Mouse (Mus musculus): ENCODE results near the gene Slc46a3. TPM values are rescaled to one million over a fixed set of nuclear protein-coding genes. Genes with fewer than 3 reads are reported as not detected.
A peak's percentile ranks its signal among the peaks of the same experiment; 100 is the strongest.

Slc46a3 gene
- polyA plus RNA-seq, 1 experiment from 2014 or later = 7.3 TPM

DNA sequence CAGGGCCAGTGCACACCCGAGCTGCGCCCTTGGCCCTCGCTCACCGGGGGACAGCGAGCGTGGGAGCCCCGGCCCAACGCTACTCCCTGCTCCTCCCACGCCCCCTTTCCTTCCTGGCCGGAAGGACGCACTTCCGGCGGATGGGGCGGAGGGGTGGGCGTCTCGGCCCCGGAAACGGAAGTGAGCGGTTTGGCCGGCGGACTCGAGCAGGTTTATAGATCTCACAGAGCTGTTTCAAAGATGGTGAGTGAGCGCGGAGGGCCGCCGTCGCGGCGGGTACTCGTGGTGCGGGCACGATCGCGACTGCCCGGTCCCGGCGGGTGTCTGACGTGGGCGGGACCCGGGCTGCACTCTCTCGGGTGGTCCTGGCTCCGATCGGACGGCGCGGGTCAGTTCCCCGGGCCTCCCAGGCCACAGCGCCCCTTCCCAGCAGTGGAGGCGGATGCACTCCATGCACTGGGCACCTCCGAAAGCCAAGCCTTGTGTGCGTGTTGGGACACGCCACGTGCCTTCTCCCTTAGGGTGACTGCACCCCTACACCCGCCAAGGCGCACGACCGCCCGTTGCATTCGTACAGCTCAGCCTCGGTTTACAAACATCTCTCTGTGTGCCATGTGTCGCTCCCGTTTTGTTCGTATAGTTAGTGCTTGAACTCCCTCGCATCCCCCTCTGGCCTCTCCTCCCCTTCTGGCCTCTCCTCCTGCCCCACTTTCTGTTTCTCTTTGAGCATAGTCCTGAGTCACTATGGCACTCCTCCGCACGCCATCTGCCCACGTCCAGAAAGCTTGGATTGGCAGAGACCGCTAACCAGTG is 34.0 kb downstream of the Slc46a3 start, which contains the start of gene Pomp:
Pomp (plus strand) TSS at position 13 of the 813 bp plus-strand sequence.
- Histone ChIP-seq H3K4me3 (replicated peaks; ENCODE audit: low read length) (peak within 1 kb of the TSS; percentile 91), H3K27me3 (ENCODE audit: control insufficient read depth, insufficient read depth, low read length) (no peaks in the 10 kb centered on the region), H3K9ac (ENCODE audit: low read length) (peak within 1 kb of the TSS; percentile 91), H3K4me1 (ENCODE audit: control insufficient read depth, insufficient read depth, low read length) (peaks cover 7% of the 10 kb centered on the region; the same call in 1 of the 2 replicates), H3K9me3 (replicated peaks; ENCODE audit: control insufficient read depth, low read length) (no peaks in the 10 kb centered on the region), H3K36me3 (ENCODE audit: control insufficient read depth, insufficient read depth, low read length) (peaks cover 8% of the 10 kb centered on the region), H3K27ac (ENCODE audit: low read length) (peak within 1 kb of the TSS; percentile 88), H3K4me2 (ENCODE audit: low read depth, low read length) (peak within 1 kb of the TSS; percentile 87)
- under 1% methylated on average over 68 of the region's 68 CpGs for WGBS
- peak; percentile 92 for ATAC-seq (ENCODE audit: insufficient read depth, low FRiP score)

DNA sequence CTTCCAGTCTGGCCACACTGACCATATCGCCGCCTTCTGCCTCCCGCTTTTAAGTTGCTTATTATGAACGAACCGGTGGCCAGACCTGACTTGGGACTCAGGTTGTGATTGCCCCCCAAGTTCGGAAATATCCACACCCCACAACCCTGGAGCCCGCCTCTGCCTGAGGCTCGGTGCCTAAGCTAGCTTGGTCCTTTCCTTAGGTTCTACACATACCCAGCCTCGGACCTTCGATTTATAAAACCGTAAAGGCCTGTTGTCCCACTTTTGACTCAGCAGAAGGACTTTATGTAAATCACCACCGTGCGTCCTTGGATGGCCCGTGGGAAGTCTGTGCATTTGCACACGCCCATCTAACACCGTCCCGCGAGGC is 34.6 kb downstream of the Slc46a3 start:
- Histone ChIP-seq H3K4me1 (ENCODE audit: control insufficient read depth, insufficient read depth, low read length) (peaks cover 7% of the 10 kb centered on the region; the same call in 1 of the 2 replicates), H3K4me3 (replicated peaks; ENCODE audit: low read length) (peak overlapping the region; percentile 91), H3K9me3 (replicated peaks; ENCODE audit: control insufficient read depth, low read length) (no peaks in the 10 kb centered on the region), H3K4me2 (ENCODE audit: low read depth, low read length) (peak overlapping the region; percentile 87), H3K36me3 (ENCODE audit: control insufficient read depth, insufficient read depth, low read length) (peaks cover 8% of the 10 kb centered on the region), H3K27ac (ENCODE audit: low read length) (peak overlapping the region; percentile 88), H3K9ac (ENCODE audit: low read length) (peak overlapping the region; percentile 91), H3K27me3 (ENCODE audit: control insufficient read depth, insufficient read depth, low read length) (no peaks in the 10 kb centered on the region)
- no peak for ATAC-seq (ENCODE audit: insufficient read depth, low FRiP score)
- WGBS = under 1% methylated on average over 18 of the region's 18 CpGs

DNA sequence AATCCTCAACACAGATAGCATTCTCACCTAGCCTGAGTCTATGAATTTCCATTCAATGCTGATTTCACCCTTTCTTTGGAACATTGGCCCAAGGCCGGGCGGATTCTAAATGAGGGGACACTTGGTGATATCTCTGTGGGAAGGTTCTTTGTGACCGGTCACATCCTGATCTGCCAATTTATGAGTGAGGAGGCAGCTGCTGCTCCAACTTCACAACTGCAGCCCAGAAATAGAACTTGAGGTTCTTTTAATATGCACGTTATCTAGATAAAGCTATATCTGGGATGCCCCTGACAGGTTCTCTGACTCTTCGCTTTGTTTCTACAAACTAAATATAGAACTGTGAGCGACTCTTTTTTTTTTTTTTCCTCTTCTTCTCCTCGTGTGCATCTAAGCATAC is 44.4 kb downstream of the Slc46a3 start:
- Histone ChIP-seq H3K27ac (ENCODE audit: low read length) (no peak overlapping the region), H3K9ac (ENCODE audit: low read length) (no peak overlapping the region), H3K4me3 (replicated peaks; ENCODE audit: low read length) (no peak overlapping the region), H3K4me1 (ENCODE audit: control insufficient read depth, insufficient read depth, low read length) (no peaks in the 10 kb centered on the region), H3K27me3 (ENCODE audit: control insufficient read depth, insufficient read depth, low read length) (no peaks in the 10 kb centered on the region), H3K9me3 (replicated peaks; ENCODE audit: control insufficient read depth, low read length) (no peaks in the 10 kb centered on the region), H3K36me3 (ENCODE audit: control insufficient read depth, insufficient read depth, low read length) (no peaks in the 10 kb centered on the region), H3K4me2 (ENCODE audit: low read depth, low read length) (no peak overlapping the region)
- WGBS = 70% methylated on average over 7 of the region's 7 CpGs
- no peak for ATAC-seq (ENCODE audit: insufficient read depth, low FRiP score)

- Histone ChIP-seq H3K4me1 (ENCODE audit: control insufficient read depth, insufficient read depth, low read length) (no peaks in the 10 kb centered on the region), H3K9me3 (replicated peaks; ENCODE audit: control insufficient read depth, low read length) (no peaks in the 10 kb centered on the region), H3K4me3 (replicated peaks; ENCODE audit: low read length) (no peak overlapping the region), H3K27me3 (ENCODE audit: control insufficient read depth, insufficient read depth, low read length) (no peaks in the 10 kb centered on the region), H3K9ac (ENCODE audit: low read length) (no peak overlapping the region), H3K4me2 (ENCODE audit: low read depth, low read length) (peak overlapping the region; percentile 5; the same call in 1 of the 2 replicates), H3K36me3 (ENCODE audit: control insufficient read depth, insufficient read depth, low read length) (no peaks in the 10 kb centered on the region), H3K27ac (ENCODE audit: low read length) (no peak overlapping the region)
- 25% methylated on average over 16 of the region's 16 CpGs for WGBS
- 0 out of 2 replicates have a peak, but pooled peaks have one; percentile 8 for ATAC-seq (ENCODE audit: insufficient read depth, low FRiP score)
Observed at GRCm38 (mm10) chr5:147848164-147848863, 46.3 kb downstream of the Slc46a3 start.

DNA sequence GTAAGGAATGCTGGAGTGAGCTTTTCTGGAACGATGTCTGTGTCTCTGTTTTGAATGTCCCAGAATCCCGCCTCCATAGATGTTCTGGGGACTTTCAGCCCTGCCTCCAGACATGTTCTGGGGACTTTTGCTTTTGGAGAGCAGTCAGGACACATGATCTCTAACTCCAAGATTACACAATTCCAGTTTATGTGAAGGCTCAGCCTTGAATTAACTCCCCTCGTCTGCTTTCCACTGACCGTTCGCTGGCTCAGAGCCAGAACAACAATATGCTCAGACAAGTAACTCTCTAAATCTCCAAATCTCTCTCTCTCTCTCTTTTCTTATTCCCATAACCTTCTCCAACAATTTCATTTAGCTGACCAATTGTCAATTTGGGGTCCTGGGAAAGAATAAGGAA is 47.3 kb downstream of the Slc46a3 start:
- WGBS = 33% methylated on average over 5 of the region's 5 CpGs
- H3K27ac ChIP-seq (ENCODE audit: low read length) = no peak overlapping the region
- ATAC-seq (ENCODE audit: insufficient read depth, low FRiP score) = peak; percentile 38; the same call in 1 of the 2 replicates
- no peaks in the 10 kb centered on the region for H3K27me3 ChIP-seq (ENCODE audit: control insufficient read depth, insufficient read depth, low read length)
- H3K36me3 ChIP-seq (ENCODE audit: control insufficient read depth, insufficient read depth, low read length) = no peaks in the 10 kb centered on the region
- H3K9ac ChIP-seq (ENCODE audit: low read length) = no peak overlapping the region
- no peaks in the 10 kb centered on the region for H3K9me3 ChIP-seq (replicated peaks; ENCODE audit: control insufficient read depth, low read length)
- H3K4me1 ChIP-seq (ENCODE audit: control insufficient read depth, insufficient read depth, low read length) = no peaks in the 10 kb centered on the region
- H3K4me2 ChIP-seq (ENCODE audit: low read depth, low read length) = no peak overlapping the region
- no peak overlapping the region for H3K4me3 ChIP-seq (replicated peaks; ENCODE audit: low read length)

- ATAC-seq (ENCODE audit: insufficient read depth, low FRiP score) = no peak
- 69% methylated on average over 3 of the region's 3 CpGs for WGBS
- H3K27me3 ChIP-seq (ENCODE audit: control insufficient read depth, insufficient read depth, low read length) = no peaks in the 10 kb centered on the region
- no peak overlapping the region for H3K4me3 ChIP-seq (replicated peaks; ENCODE audit: low read length)
- H3K36me3 ChIP-seq (ENCODE audit: control insufficient read depth, insufficient read depth, low read length) = no peaks in the 10 kb centered on the region
- H3K4me1 ChIP-seq (ENCODE audit: control insufficient read depth, insufficient read depth, low read length) = no peaks in the 10 kb centered on the region
- no peak overlapping the region for H3K27ac ChIP-seq (ENCODE audit: low read length)
- no peak overlapping the region for H3K4me2 ChIP-seq (ENCODE audit: low read depth, low read length)
- H3K9ac ChIP-seq (ENCODE audit: low read length) = no peak overlapping the region
- no peaks in the 10 kb centered on the region for H3K9me3 ChIP-seq (replicated peaks; ENCODE audit: control insufficient read depth, low read length)
Observed at GRCm38 (mm10) chr5:147845319-147845718, 49.3 kb downstream of the Slc46a3 start.

GRCm38 (mm10) chr5:147843340-147843739 is 51.3 kb downstream of the Slc46a3 start:
- Histone ChIP-seq H3K36me3 (ENCODE audit: control insufficient read depth, insufficient read depth, low read length) (no peaks in the 10 kb centered on the region), H3K4me1 (ENCODE audit: control insufficient read depth, insufficient read depth, low read length) (no peaks in the 10 kb centered on the region), H3K4me3 (replicated peaks; ENCODE audit: low read length) (no peak overlapping the region), H3K9me3 (replicated peaks; ENCODE audit: control insufficient read depth, low read length) (no peaks in the 10 kb centered on the region), H3K9ac (ENCODE audit: low read length) (no peak overlapping the region), H3K27me3 (ENCODE audit: control insufficient read depth, insufficient read depth, low read length) (no peaks in the 10 kb centered on the region), H3K27ac (ENCODE audit: low read length) (no peak overlapping the region), H3K4me2 (ENCODE audit: low read depth, low read length) (no peak overlapping the region)
- 51% methylated on average over 7 of the region's 7 CpGs for WGBS
- no peak for ATAC-seq (ENCODE audit: insufficient read depth, low FRiP score)

- Histone ChIP-seq H3K4me3 (replicated peaks; ENCODE audit: low read length) (no peak overlapping the region), H3K9ac (ENCODE audit: low read length) (no peak overlapping the region), H3K27ac (ENCODE audit: low read length) (no peak overlapping the region), H3K36me3 (ENCODE audit: control insufficient read depth, insufficient read depth, low read length) (no peaks in the 10 kb centered on the region), H3K4me2 (ENCODE audit: low read depth, low read length) (no peak overlapping the region), H3K9me3 (replicated peaks; ENCODE audit: control insufficient read depth, low read length) (no peaks in the 10 kb centered on the region), H3K27me3 (ENCODE audit: control insufficient read depth, insufficient read depth, low read length) (no peaks in the 10 kb centered on the region), H3K4me1 (ENCODE audit: control insufficient read depth, insufficient read depth, low read length) (peaks cover 7% of the 10 kb centered on the region; the same call in 1 of the 2 replicates)
- no peak for ATAC-seq (ENCODE audit: insufficient read depth, low FRiP score)
- 79% methylated on average over 12 of the region's 12 CpGs for WGBS
Observed at GRCm38 (mm10) chr5:147839418-147839817, 55.2 kb downstream of the Slc46a3 start.

Measured in stomach, embryonic 16.5 days (tissue).